Mouse (Mus musculus): ENCODE results near the gene Tmod1. TPM values are rescaled to one million over a fixed set of nuclear protein-coding genes. Genes with fewer than 3 reads are reported as not detected.
A peak's percentile ranks its signal among the peaks of the same experiment; 100 is the strongest.

Tmod1 gene
- total RNA-seq, 2 experiments from 2014 or later: 173 to 208 TPM

GRCm38 (mm10) chr4:46061259-46061962, 22.7 kb downstream of the Tmod1 start:
- intact Hi-C loops (cut with DNase I): no loop called here
- Histone ChIP-seq H3K27ac (peak overlapping the region; percentile 20; the same call in 1 of the 2 replicates), H3K4me3 (no peak overlapping the region)
- no peak for TF ChIP-seq CTCF (IDR thresholded peaks at IDR 0.05)
- no peak for DNase-seq

GRCm38 (mm10) chr4:46063841-46064240, 25.1 kb downstream of the Tmod1 start:
- intact Hi-C loops (cut with DNase I): loop anchor here (2.0 kb wide), 2 partner anchors 21 to 23 kb away; no protein-coding TSS in a partner anchor
- Histone ChIP-seq H3K27ac (peak overlapping the region; percentile 91), H3K4me3 (no peak overlapping the region)
- TF ChIP-seq CTCF (IDR thresholded peaks at IDR 0.05): no peak
- DNase-seq: no peak

- Histone ChIP-seq H3K4me3 (peak overlapping the region; percentile 20; the same call in 1 of the 2 replicates), H3K27ac (peak overlapping the region; percentile 91)
- no peak for TF ChIP-seq CTCF (IDR thresholded peaks at IDR 0.05)
- intact Hi-C loops (cut with DNase I): loop anchor here (2.0 kb wide), 2 partner anchors 21 to 23 kb away; no protein-coding TSS in a partner anchor
- DNase-seq: peak; percentile 85
Measured at GRCm38 (mm10) chr4:46064263-46064662, 25.5 kb downstream of the Tmod1 start.

GRCm38 (mm10) chr4:46064961-46065360, 26.2 kb downstream of the Tmod1 start:
- TF ChIP-seq CTCF (IDR thresholded peaks at IDR 0.05): no peak
- intact Hi-C loops (cut with DNase I): loop anchor here (2.0 kb wide), 2 partner anchors 20 to 24 kb away; no protein-coding TSS in a partner anchor
- DNase-seq: peak; percentile 78
- Histone ChIP-seq H3K27ac (peak overlapping the region; percentile 91), H3K4me3 (peak overlapping the region; percentile 29)

GRCm38 (mm10) chr4:46065695-46066340, 27.1 kb downstream of the Tmod1 start:
- TF ChIP-seq CTCF (IDR thresholded peaks at IDR 0.05): no peak
- intact Hi-C loops (cut with DNase I): loop anchor here (2.0 kb wide), 2 partner anchors 19 to 25 kb away; no protein-coding TSS in a partner anchor
- DNase-seq: no peak
- peak overlapping the region; percentile 29 for H3K4me3 ChIP-seq
- H3K27ac ChIP-seq: peak overlapping the region; percentile 91

- DNase-seq: peak; percentile 47
- Histone ChIP-seq H3K27ac (peak overlapping the region; percentile 91), H3K4me3 (no peak overlapping the region)
- intact Hi-C loops (cut with DNase I): no loop called here
- TF ChIP-seq CTCF (IDR thresholded peaks at IDR 0.05): no peak
Measured at GRCm38 (mm10) chr4:46068060-46068459, 29.3 kb downstream of the Tmod1 start.

- peak overlapping the region; percentile 91 for H3K27ac ChIP-seq
- intact Hi-C loops (cut with DNase I): no loop called here
- no peak overlapping the region for H3K4me3 ChIP-seq
- no peak for TF ChIP-seq CTCF (IDR thresholded peaks at IDR 0.05)
- DNase-seq: no peak
Measured at GRCm38 (mm10) chr4:46068573-46068972, 29.8 kb downstream of the Tmod1 start.

GRCm38 (mm10) chr4:46069851-46070482, 31.2 kb downstream of the Tmod1 start:
- intact Hi-C loops (cut with DNase I): loop anchor here (2.0 kb wide), 1 partner anchor 37 kb away; no protein-coding TSS in a partner anchor
- Histone ChIP-seq H3K4me3 (no peak overlapping the region), H3K27ac (no peak overlapping the region)
- DNase-seq: no peak
- TF ChIP-seq CTCF (IDR thresholded peaks at IDR 0.05): no peak

GRCm38 (mm10) chr4:46072631-46073030, 33.9 kb downstream of the Tmod1 start:
- H3K4me3 ChIP-seq: no peak overlapping the region
- H3K27ac ChIP-seq: peak overlapping the region; percentile 49
- TF ChIP-seq CTCF (IDR thresholded peaks at IDR 0.05): no peak
- intact Hi-C loops (cut with DNase I): no loop called here
- no peak for DNase-seq

- peak overlapping the region; percentile 51 for H3K27ac ChIP-seq
Measured at GRCm38 (mm10) chr4:46073736-46074135, 35.0 kb downstream of the Tmod1 start.

GRCm38 (mm10) chr4:46075664-46076063, 36.9 kb downstream of the Tmod1 start:
- Histone ChIP-seq H3K27ac (no peak overlapping the region), H3K4me3 (no peak overlapping the region)
- no peak for TF ChIP-seq CTCF (IDR thresholded peaks at IDR 0.05)
- intact Hi-C loops (cut with DNase I): no loop called here
- DNase-seq: no peak

More at GRCm38 (mm10) chr4:46073736-46074135, 35.0 kb downstream of the Tmod1 start:
- H3K4me3 ChIP-seq: no peak overlapping the region
- peak; percentile 61 for DNase-seq
- intact Hi-C loops (cut with DNase I): no loop called here
- TF ChIP-seq CTCF (IDR thresholded peaks at IDR 0.05): no peak

- intact Hi-C loops (cut with DNase I): no loop called here
Measured at GRCm38 (mm10) chr4:46076892-46077291, 38.2 kb downstream of the Tmod1 start.

More at GRCm38 (mm10) chr4:46076892-46077291, 38.2 kb downstream of the Tmod1 start:
- no peak for DNase-seq
- TF ChIP-seq CTCF (IDR thresholded peaks at IDR 0.05): no peak
- 0 out of 2 replicates have a peak overlapping the region, but pooled peaks have one; percentile 24 for H3K27ac ChIP-seq
- no peak overlapping the region for H3K4me3 ChIP-seq

All from gastrocnemius, adult 2 months (tissue).